Comparison of ENCODE assay signal across 8 mouse cellular contexts in genomic region chrX:164269285-164269761, GRCm38 (mm10). TPM values are rescaled to one million over a fixed set of nuclear protein-coding genes. Genes with fewer than 3 reads are reported as not detected.
DNase-seq lines count a peak whose midpoint lies in the region; ATAC-seq and TF ChIP-seq lines count a peak whose summit lies in the region.

Gene Pir, plus strand, starts transcription at chrX:164269371.

- H3K27ac ChIP-seq in heart, embryonic 10.5 days: peak within 1 kb of the TSS; percentile 83
- no peak within 1 kb of the TSS for H3K27ac ChIP-seq in kidney, embryonic 14.5 days (ENCODE audit: low read depth, low read length)
- H3K27ac ChIP-seq in limb, embryonic 15.5 days: no peak within 1 kb of the TSS
- no peak within 1 kb of the TSS for H3K27ac ChIP-seq in midbrain, embryonic 15.5 days

- H3K27me3 ChIP-seq in heart, embryonic 10.5 days (ENCODE audit: insufficient read depth, poor library complexity, severe bottlenecking): peaks cover 6% of the 10 kb centered on the region; the same call in 1 of the 2 replicates
- no peaks in the 10 kb centered on the region; the same call in 1 of the 2 replicates for H3K27me3 ChIP-seq in kidney, embryonic 14.5 days (ENCODE audit: control insufficient read depth, insufficient read depth, low read length)
- H3K27me3 ChIP-seq in limb, embryonic 15.5 days: peaks cover 15% of the 10 kb centered on the region; the same call in 1 of the 2 replicates
- H3K27me3 ChIP-seq in midbrain, embryonic 15.5 days (replicated peaks): peaks cover 2% of the 10 kb centered on the region; the same call in 1 of the 2 replicates

- TF ChIP-seq CTCF in brain, embryonic 14.5 days (IDR thresholded peaks at IDR 0.05; ENCODE audit: borderline replicate concordance, extremely low read depth, insufficient read depth, insufficient read length): peak; percentile 36; the same call in 1 of the 2 replicates

- H3K4me1 ChIP-seq in heart, embryonic 10.5 days: no peaks in the 10 kb centered on the region
- no peaks in the 10 kb centered on the region for H3K4me1 ChIP-seq in kidney, embryonic 14.5 days (ENCODE audit: control insufficient read depth, insufficient read depth, low read length)
- H3K4me1 ChIP-seq in limb, embryonic 15.5 days: no peaks in the 10 kb centered on the region
- no peaks in the 10 kb centered on the region for H3K4me1 ChIP-seq in midbrain, embryonic 15.5 days

- peak; percentile 95 for ATAC-seq in erythroblast, adult 5-6 weeks (replicated peaks; ENCODE audit: low FRiP score, poor library complexity, severe bottlenecking)
- ATAC-seq in kidney, embryonic 14.5 days (ENCODE audit: low FRiP score, low TSS enrichment): peak; percentile 93
- ATAC-seq in limb, embryonic 15.5 days (ENCODE audit: insufficient number of reproducible peaks, low FRiP score, low TSS enrichment, low read depth): peak; percentile 40; the same call in 1 of the 2 replicates
- ATAC-seq in midbrain, embryonic 15.5 days (replicated peaks): peak; percentile 84

- H3K9ac ChIP-seq in kidney, embryonic 14.5 days (ENCODE audit: low read depth, low read length): peak within 1 kb of the TSS; percentile 47; the same call in 1 of the 2 replicates
- H3K9ac ChIP-seq in limb, embryonic 15.5 days: no peak within 1 kb of the TSS
- no peak within 1 kb of the TSS; the same call in 1 of the 2 replicates for H3K9ac ChIP-seq in midbrain, embryonic 15.5 days

- 9% methylated on average over 20 of the region's 20 CpGs for WGBS in heart, embryonic 10.5 days
- 18% methylated on average over 19 of the region's 20 CpGs for WGBS in kidney, embryonic 14.5 days
- 20% methylated on average over 20 of the region's 20 CpGs for WGBS in limb, embryonic 15.5 days
- WGBS in midbrain, embryonic 15.5 days: 17% methylated on average over 20 of the region's 20 CpGs

- H3K36me3 ChIP-seq in heart, embryonic 10.5 days: no peaks in the 10 kb centered on the region
- no peaks in the 10 kb centered on the region for H3K36me3 ChIP-seq in kidney, embryonic 14.5 days (ENCODE audit: control insufficient read depth, insufficient read depth, low read length)
- H3K36me3 ChIP-seq in limb, embryonic 15.5 days: no peaks in the 10 kb centered on the region
- H3K36me3 ChIP-seq in midbrain, embryonic 15.5 days (replicated peaks): no peaks in the 10 kb centered on the region

- peak within 1 kb of the TSS; percentile 40 for H3K4me2 ChIP-seq in kidney, embryonic 14.5 days (replicated peaks; ENCODE audit: low read depth, low read length)
- H3K4me2 ChIP-seq in limb, embryonic 15.5 days: peak within 1 kb of the TSS; percentile 43
- peak within 1 kb of the TSS; percentile 54 for H3K4me2 ChIP-seq in midbrain, embryonic 15.5 days

- no peak for TF ChIP-seq POLR2A in brain, embryonic 14.5 days (IDR thresholded peaks at IDR 0.05; ENCODE audit: borderline replicate concordance, extremely low read depth, insufficient read depth, insufficient read length, poor library complexity, severe bottlenecking)

- peak within 1 kb of the TSS; percentile 52 for H3K4me3 ChIP-seq in heart, embryonic 10.5 days
- peak within 1 kb of the TSS; percentile 32 for H3K4me3 ChIP-seq in kidney, embryonic 14.5 days (ENCODE audit: low read length)
- H3K4me3 ChIP-seq in limb, embryonic 15.5 days: peak within 1 kb of the TSS; percentile 35
- peak within 1 kb of the TSS; percentile 39 for H3K4me3 ChIP-seq in midbrain, embryonic 15.5 days

- H3K9me3 ChIP-seq in heart, embryonic 10.5 days: no peaks in the 10 kb centered on the region
- no peaks in the 10 kb centered on the region for H3K9me3 ChIP-seq in kidney, embryonic 14.5 days (ENCODE audit: control insufficient read depth, low read length)
- H3K9me3 ChIP-seq in limb, embryonic 15.5 days: no peaks in the 10 kb centered on the region
- H3K9me3 ChIP-seq in midbrain, embryonic 15.5 days: no peaks in the 10 kb centered on the region

- DNase-seq in 3134 (ENCODE audit: extremely low read depth, insufficient read length, low spot score): peak; percentile 86
- peak; percentile 58 for DNase-seq in brain, embryonic 14.5 days (ENCODE audit: low read depth)
- DNase-seq in heart, embryonic 10.5 days (ENCODE audit: low spot score): peak; percentile 85
- peak; percentile 65 to 84 for DNase-seq in spleen, postnatal 10 days (ENCODE audit: low spot score in 2 of 2)

RNA-seq across cellular contexts. Expression of gene Pir, which starts in this region (rescaled TPM):
- 1.0 and 1.7 TPM in 2 replicates for polyA plus RNA-seq in brain, embryonic 14.5 days (2012; rRNA removed)
- total RNA-seq in erythroblast, adult 5-6 weeks (2015; ENCODE audit: low replicate concordance): 1.9 and 7.7 TPM in 2 replicates
- total RNA-seq in erythroblast, adult 5-6 weeks (2017; ENCODE audit: low replicate concordance): 10.1 and 11.4 TPM in 2 replicates
- polyA plus RNA-seq in heart, embryonic 10.5 days (2016; fragmentation: Nextera tagmentation; extraction: Ambion mirVana): 6.8 and 7.3 TPM in 2 replicates
- polyA plus RNA-seq in kidney, embryonic 14.5 days (2014; fragmentation: Nextera tagmentation; extraction: Ambion mirVana): 10.8 and 11.3 TPM in 2 replicates
- 6.9 and 8.5 TPM in 2 replicates for polyA plus RNA-seq in limb, embryonic 15.5 days (2015; fragmentation: Nextera tagmentation; extraction: Ambion mirVana)
- polyA plus RNA-seq in midbrain, embryonic 15.5 days (2015; fragmentation: Nextera tagmentation; extraction: Ambion mirVana): 2.9 and 3.1 TPM in 2 replicates

Comparison
In these comparisons a context has a peak if more than half of its experiments do, and no peak if none do; other contexts are left out.
1. ATAC-seq: peak in every context shown above with its lines; median percentile 95 in erythroblast, adult 5-6 weeks; 93 in kidney, embryonic 14.5 days; 84 in midbrain, embryonic 15.5 days; 40 in limb, embryonic 15.5 days.